Mouse (Mus musculus) midbrain, postnatal 0 days (tissue): Measurements from ENCODE around the gene Mocs2. TPM values are rescaled to one million over a fixed set of nuclear protein-coding genes. Genes with fewer than 3 reads are reported as not detected.

Experiments used
- ATAC-seq: fragments of 200-750 bp; cut with Nextera tagmentation; 2 replicates; pipeline ENCODE4 v1.8.0; 2017; ENCODE audit warnings: moderate number of reproducible peaks, mild to moderate bottlenecking, moderate TSS enrichment, moderate library complexity; ENCODE audit not compliant: low FRiP score
- DNase-seq: peaks from one replicate; pipeline ENCODE4 v3.0.0-alpha.2; 2015; ENCODE audit warnings: low spot score
- H3K27ac ChIP-seq: fragments of 300-500 bp; sonication (generic); 2 replicates; pipeline ENCODE4 v1.5.1; 2014; ENCODE audit warnings: low read depth, mild to moderate bottlenecking, low read length, mixed read lengths
- H3K27me3 ChIP-seq: fragments of 300-500 bp; sonication (generic); 2 replicates; pipeline ENCODE4 v1.6.1; 2014; ENCODE audit warnings: low read length, control low read depth, mixed read lengths; ENCODE audit not compliant: insufficient read depth
- H3K36me3 ChIP-seq: fragments of 300-500 bp; sonication (generic); 2 replicates; pipeline ENCODE4 v1.6.1; 2014; ENCODE audit warnings: low read length, control low read depth, mixed read lengths; ENCODE audit not compliant: insufficient read depth
- H3K4me1 ChIP-seq: fragments of 300-500 bp; sonication (generic); 2 replicates; pipeline ENCODE4 v1.6.1; 2014; ENCODE audit warnings: mild to moderate bottlenecking, control low read depth, antibody characterized with exemption, low read length, mixed read lengths; ENCODE audit not compliant: insufficient read depth
- H3K4me2 ChIP-seq: fragments of 300-500 bp; sonication (generic); 2 replicates; pipeline ENCODE4 v1.6.1; 2014; ENCODE audit warnings: low read depth, mild to moderate bottlenecking, low read length, mixed read lengths; ENCODE audit not compliant: poor library complexity, severe bottlenecking
- H3K4me3 ChIP-seq: fragments of 300-500 bp; sonication (generic); 2 replicates; pipeline ENCODE4 v1.5.1; 2014; ENCODE audit warnings: low read depth, mild to moderate bottlenecking, low read length, moderate library complexity
- H3K9ac ChIP-seq: fragments of 300-500 bp; sonication (generic); replicated peaks from 2 replicates; pipeline ENCODE4 v1.6.1; 2014; ENCODE audit warnings: mild to moderate bottlenecking, low read length, moderate library complexity, mixed read lengths; ENCODE audit not compliant: poor library complexity, severe bottlenecking
- H3K9me3 ChIP-seq: fragments of 300-500 bp; sonication (generic); 2 replicates; pipeline ENCODE4 v1.6.1; 2016; ENCODE audit warnings: low read length, control low read depth
- CTCF ChIP-seq: IDR thresholded peaks from 2 replicates; pipeline ENCODE4 v1.5.1; 2016; ENCODE audit warnings: antibody characterized with exemption, mild to moderate bottlenecking
- WGBS: fragments of 180-500 bp; shearing (Covaris S2); extraction: QIAGEN DNeasy Blood & Tissue Kit; methylation state at CpG from one replicate; pipeline ENCODE4 v1.1.7; 2014; 5-methylcytosine and 5-hydroxymethylcytosine counted together
- polyA plus RNA-seq: library from polyadenylated mRNA; unstranded; fragments of >200 nt; fragmentation: Nextera tagmentation; extraction: Ambion mirVana; gene quantifications from 2 replicates; pipeline ENCODE4 v1.2.1, GENCODE M21; 2015
- total RNA-seq: library from RNA; depleted of rRNA; stranded (reverse); fragments of >200 nt; gene quantifications from 2 replicates; pipeline ENCODE4 v1.2.3, GENCODE M21; 2014

Mocs2 gene
- total and polyA plus RNA-seq, 2 experiments from 2014 or later = 55.5 to 129 TPM

GRCm38 (mm10) chr13:114833351-114833750 lies 15.3 kb downstream of the Mocs2 start:
- Histone ChIP-seq H3K4me3 (no peak overlapping the region), H3K27me3 (no peaks in the 10 kb centered on the region), H3K9ac (no peak overlapping the region), H3K36me3 (peaks cover 6% of the 10 kb centered on the region; the same call in 1 of the 2 replicates), H3K27ac (no peak overlapping the region), H3K4me2 (no peak overlapping the region), H3K9me3 (no peaks in the 10 kb centered on the region), H3K4me1 (no peaks in the 10 kb centered on the region; the same call in 1 of the 2 replicates)
- WGBS = 92% methylated on average over 4 of the region's 4 CpGs
- ATAC-seq (no peak), DNase-seq (no peak)
- TF ChIP-seq CTCF = no peak

- no peaks in the 10 kb centered on the region for H3K9me3 ChIP-seq
- DNase-seq = no peak
- H3K27me3 ChIP-seq = no peaks in the 10 kb centered on the region
- H3K4me2 ChIP-seq = no peak overlapping the region
- H3K27ac ChIP-seq = no peak overlapping the region
- WGBS = 71% methylated on average over 2 of the region's 2 CpGs
- no peaks in the 10 kb centered on the region; the same call in 1 of the 2 replicates for H3K4me1 ChIP-seq
- no peak for TF ChIP-seq CTCF
- no peak overlapping the region for H3K9ac ChIP-seq
- ATAC-seq = no peak
- no peak overlapping the region for H3K4me3 ChIP-seq
- H3K36me3 ChIP-seq = peaks cover 6% of the 10 kb centered on the region; the same call in 1 of the 2 replicates
Measured at GRCm38 (mm10) chr13:114834580-114834979, 16.5 kb downstream of the Mocs2 start.

- Histone ChIP-seq H3K36me3 (no peaks in the 10 kb centered on the region; the same call in 1 of the 2 replicates), H3K4me1 (peaks cover 4% of the 10 kb centered on the region; the same call in 1 of the 2 replicates), H3K4me2 (no peak overlapping the region), H3K27me3 (no peaks in the 10 kb centered on the region), H3K9me3 (no peaks in the 10 kb centered on the region), H3K9ac (no peak overlapping the region), H3K4me3 (no peak overlapping the region), H3K27ac (no peak overlapping the region)
- ATAC-seq (no peak), DNase-seq (no peak)
- WGBS = 88% methylated on average over 7 of the region's 7 CpGs
- TF ChIP-seq CTCF = no peak
Measured at GRCm38 (mm10) chr13:114837061-114837460, 19.0 kb downstream of the Mocs2 start.

GRCm38 (mm10) chr13:114838535-114838990 lies 20.5 kb downstream of the Mocs2 start:
- Histone ChIP-seq H3K27ac (peak overlapping the region; percentile 60), H3K9ac (no peak overlapping the region), H3K27me3 (no peaks in the 10 kb centered on the region), H3K36me3 (no peaks in the 10 kb centered on the region; the same call in 1 of the 2 replicates), H3K4me3 (no peak overlapping the region), H3K9me3 (no peaks in the 10 kb centered on the region), H3K4me2 (no peak overlapping the region), H3K4me1 (peaks cover 4% of the 10 kb centered on the region; the same call in 1 of the 2 replicates)
- ATAC-seq (peak; percentile 79), DNase-seq (peak; percentile 91)
- TF ChIP-seq CTCF = no peak
- WGBS = 50% methylated on average over 5 of the region's 5 CpGs

- DNase-seq (peak; percentile 21), ATAC-seq (peak; percentile 63)
- TF ChIP-seq CTCF = no peak
- Histone ChIP-seq H3K9me3 (no peaks in the 10 kb centered on the region), H3K9ac (no peak overlapping the region), H3K4me3 (no peak overlapping the region), H3K36me3 (no peaks in the 10 kb centered on the region; the same call in 1 of the 2 replicates), H3K4me1 (peaks cover 4% of the 10 kb centered on the region; the same call in 1 of the 2 replicates), H3K27ac (no peak overlapping the region), H3K27me3 (no peaks in the 10 kb centered on the region), H3K4me2 (no peak overlapping the region)
- 68% methylated on average over 9 of the region's 9 CpGs for WGBS
Measured at GRCm38 (mm10) chr13:114839098-114839497, 21.1 kb downstream of the Mocs2 start.

GRCm38 (mm10) chr13:114840545-114840944 lies 22.5 kb downstream of the Mocs2 start:
- no peak overlapping the region for H3K4me2 ChIP-seq
- no peaks in the 10 kb centered on the region for H3K27me3 ChIP-seq
- no peak for DNase-seq
- H3K9ac ChIP-seq = no peak overlapping the region
- H3K4me3 ChIP-seq = no peak overlapping the region
- H3K4me1 ChIP-seq = peaks cover 4% of the 10 kb centered on the region; the same call in 1 of the 2 replicates
- H3K27ac ChIP-seq = no peak overlapping the region
- WGBS = 92% methylated on average over 4 of the region's 4 CpGs
- no peaks in the 10 kb centered on the region; the same call in 1 of the 2 replicates for H3K36me3 ChIP-seq
- no peaks in the 10 kb centered on the region for H3K9me3 ChIP-seq
- no peak for ATAC-seq
- no peak for TF ChIP-seq CTCF
